In the genomic region with DNA sequence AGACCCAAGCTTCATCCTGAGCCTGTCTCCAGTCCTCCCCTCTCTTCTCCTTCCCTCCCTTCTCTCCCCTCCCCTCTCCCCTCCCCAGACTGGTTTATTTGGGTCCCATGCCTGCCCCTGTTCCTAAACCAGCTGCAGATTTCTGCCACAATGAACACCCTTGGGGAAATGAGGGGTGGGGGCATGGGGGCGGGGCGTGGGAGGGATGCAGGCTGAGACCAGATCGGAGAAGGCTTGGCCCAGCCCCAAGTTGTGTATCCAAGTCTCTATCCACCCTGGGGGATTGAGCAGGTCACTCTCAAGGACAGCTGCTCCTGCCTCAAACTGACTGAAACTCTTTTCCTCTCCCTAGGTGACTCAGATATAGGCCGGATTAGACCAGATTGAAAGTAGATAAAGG, we compare ENCODE assay signal across 27 mouse cellular contexts. TPM values are rescaled to one million over a fixed set of nuclear protein-coding genes. Genes with fewer than 3 reads are reported as not detected.
DNase-seq lines count a peak whose midpoint lies in the region; ATAC-seq and TF ChIP-seq lines count a peak whose summit lies in the region.
"Had no signal": no experiment of that assay in that cellular context is flagged by ENCODE, and none has a peak within 500 bp of the region (broad histone marks: within the 10 kb centered on the region; RNA-seq: fewer than 3 reads in every experiment).

No protein-coding gene starts in this region.

- H3K4me3 ChIP-seq in hindbrain, postnatal 0 days (ENCODE audit: low read length), result no peak overlapping the region
- H3K4me3 ChIP-seq in hindbrain, embryonic 11.5 days (ENCODE audit: low read depth, low read length), result no peak overlapping the region
- H3K4me3 ChIP-seq in neural tube, embryonic 13.5 days, result no peak overlapping the region
- no peak overlapping the region for H3K4me3 ChIP-seq in neural tube, embryonic 15.5 days (replicated peaks)
- no peak overlapping the region for H3K4me3 ChIP-seq in embryonic facial prominence, embryonic 14.5 days (ENCODE audit: low read depth, low read length)
- H3K4me3 ChIP-seq: embryonic facial prominence, embryonic 15.5 days; midbrain, embryonic 12.5 days; myocyte had no signal

- no peaks in the 10 kb centered on the region for H3K9me3 ChIP-seq in hindbrain, postnatal 0 days (ENCODE audit: low read length)
- no peaks in the 10 kb centered on the region for H3K9me3 ChIP-seq in hindbrain, embryonic 11.5 days (ENCODE audit: control insufficient read depth, low read length)
- H3K9me3 ChIP-seq in neural tube, embryonic 13.5 days, result no peaks in the 10 kb centered on the region
- no peaks in the 10 kb centered on the region for H3K9me3 ChIP-seq in neural tube, embryonic 15.5 days (replicated peaks)
- H3K9me3 ChIP-seq in embryonic facial prominence, embryonic 14.5 days (ENCODE audit: control insufficient read depth, low read length), result no peaks in the 10 kb centered on the region
- H3K9me3 ChIP-seq: embryonic facial prominence, embryonic 15.5 days; midbrain, embryonic 12.5 days had no signal

- H3K27ac ChIP-seq in hindbrain, postnatal 0 days, result no peak overlapping the region
- H3K27ac ChIP-seq in hindbrain, embryonic 11.5 days (ENCODE audit: low read depth, low read length), result no peak overlapping the region
- H3K27ac ChIP-seq in neural tube, embryonic 13.5 days (replicated peaks), result no peak overlapping the region; the same call in 1 of the 2 replicates
- no peak overlapping the region for H3K27ac ChIP-seq in neural tube, embryonic 15.5 days (replicated peaks)
- no peak overlapping the region for H3K27ac ChIP-seq in embryonic facial prominence, embryonic 14.5 days (replicated peaks; ENCODE audit: low read depth, low read length)
- H3K27ac ChIP-seq: embryonic facial prominence, embryonic 15.5 days; midbrain, embryonic 12.5 days had no signal

- ATAC-seq in hindbrain, postnatal 0 days, result 0 out of 2 replicates have a peak, but pooled peaks have one; percentile 49
- no peak for ATAC-seq in hindbrain, embryonic 11.5 days (ENCODE audit: low FRiP score)
- no peak for ATAC-seq in neural tube, embryonic 13.5 days (ENCODE audit: low read depth)
- no peak for ATAC-seq in neural tube, embryonic 15.5 days (ENCODE audit: low FRiP score)
- ATAC-seq in embryonic facial prominence, embryonic 14.5 days (ENCODE audit: low read depth), result no peak
- ATAC-seq: lung, postnatal 0 days had no signal

- no peaks in the 10 kb centered on the region for H3K4me1 ChIP-seq in hindbrain, postnatal 0 days (ENCODE audit: insufficient read depth, low read length)
- H3K4me1 ChIP-seq in hindbrain, embryonic 11.5 days (replicated peaks; ENCODE audit: control insufficient read depth, insufficient read depth, low read length), result no peaks in the 10 kb centered on the region; the same call in 1 of the 2 replicates
- H3K4me1 ChIP-seq in neural tube, embryonic 13.5 days (replicated peaks), result peaks cover 16% of the 10 kb centered on the region
- H3K4me1 ChIP-seq in neural tube, embryonic 15.5 days, result peaks cover 10% of the 10 kb centered on the region
- peaks cover 4% of the 10 kb centered on the region; the same call in 1 of the 2 replicates for H3K4me1 ChIP-seq in embryonic facial prominence, embryonic 14.5 days (ENCODE audit: control insufficient read depth, insufficient read depth, low read length)

- no peak for TF ChIP-seq CTCF in hindbrain, postnatal 0 days (IDR thresholded peaks at IDR 0.05; ENCODE audit: low read depth)

- no peaks in the 10 kb centered on the region for H3K27me3 ChIP-seq in hindbrain, postnatal 0 days (ENCODE audit: insufficient read depth, low read length)
- peaks cover 7% of the 10 kb centered on the region; the same call in 1 of the 2 replicates for H3K27me3 ChIP-seq in hindbrain, embryonic 11.5 days (ENCODE audit: control insufficient read depth, insufficient read depth, low read length)
- peaks cover 15% of the 10 kb centered on the region for H3K27me3 ChIP-seq in neural tube, embryonic 13.5 days
- H3K27me3 ChIP-seq in neural tube, embryonic 15.5 days (replicated peaks), result 0 out of 2 replicates have a peak, but pooled peaks cover 11% of the 10 kb centered on the region
- no peaks in the 10 kb centered on the region for H3K27me3 ChIP-seq in embryonic facial prominence, embryonic 14.5 days (replicated peaks; ENCODE audit: control insufficient read depth, insufficient read depth, low read length)
- H3K27me3 ChIP-seq: embryonic facial prominence, embryonic 15.5 days had no signal

- WGBS in hindbrain, postnatal 0 days, result 20% methylated on average over 4 of the region's 4 CpGs
- whole genome bisulfite sequencing in hindbrain, embryonic 11.5 days, result 28% methylated on average over 4 of the region's 4 CpGs
- WGBS in neural tube, embryonic 13.5 days, result 23% methylated on average over 4 of the region's 4 CpGs
- 24% methylated on average over 4 of the region's 4 CpGs for WGBS in neural tube, embryonic 15.5 days
- 22% methylated on average over 4 of the region's 4 CpGs for WGBS in embryonic facial prominence, embryonic 14.5 days

- H3K9ac ChIP-seq in hindbrain, postnatal 0 days (replicated peaks; ENCODE audit: low read length), result no peak overlapping the region
- H3K9ac ChIP-seq in hindbrain, embryonic 11.5 days (ENCODE audit: low read depth, low read length), result no peak overlapping the region
- H3K9ac ChIP-seq in neural tube, embryonic 13.5 days, result peak overlapping the region; percentile 41; the same call in 1 of the 2 replicates
- H3K9ac ChIP-seq in neural tube, embryonic 15.5 days (replicated peaks), result no peak overlapping the region
- H3K9ac ChIP-seq in embryonic facial prominence, embryonic 14.5 days (ENCODE audit: low read depth, low read length), result no peak overlapping the region; the same call in 1 of the 2 replicates
- H3K9ac ChIP-seq: embryonic facial prominence, embryonic 15.5 days; midbrain, embryonic 12.5 days had no signal

- DNase-seq in cerebellum, postnatal 10 days, result peak; percentile 43 to 46
- no peak for DNase-seq in cerebellum, postnatal 25 days
- peak; percentile 69 for DNase-seq in hindbrain, postnatal 0 days (ENCODE audit: low spot score)
- DNase-seq in hindbrain, embryonic 11.5 days (ENCODE audit: low spot score), result no peak
- DNase-seq in embryonic facial prominence, embryonic 14.5 days (ENCODE audit: low spot score), result peak; percentile 56
- no peak for DNase-seq in lung, adult 18-20 months
- DNase-seq: adrenal gland, adult 2 months; cerebellum, adult 11-12 months; cerebellum, postnatal 14 days; kidney, adult 18-20 months; kidney, postnatal 4 days had no signal

- no peaks in the 10 kb centered on the region for H3K36me3 ChIP-seq in hindbrain, postnatal 0 days (ENCODE audit: insufficient read depth, low read length)
- H3K36me3 ChIP-seq in hindbrain, embryonic 11.5 days (ENCODE audit: control insufficient read depth, insufficient read depth, low read length), result no peaks in the 10 kb centered on the region
- no peaks in the 10 kb centered on the region for H3K36me3 ChIP-seq in neural tube, embryonic 13.5 days
- H3K36me3 ChIP-seq in neural tube, embryonic 15.5 days, result no peaks in the 10 kb centered on the region
- no peaks in the 10 kb centered on the region for H3K36me3 ChIP-seq in embryonic facial prominence, embryonic 14.5 days (ENCODE audit: control insufficient read depth, insufficient read depth, low read length)
- H3K36me3 ChIP-seq: embryonic facial prominence, embryonic 15.5 days; midbrain, embryonic 12.5 days had no signal

- H3K4me2 ChIP-seq in hindbrain, postnatal 0 days (ENCODE audit: low read depth, low read length), result no peak overlapping the region
- no peak overlapping the region for H3K4me2 ChIP-seq in hindbrain, embryonic 11.5 days (replicated peaks; ENCODE audit: low read depth, low read length)
- H3K4me2 ChIP-seq in neural tube, embryonic 13.5 days, result no peak overlapping the region
- H3K4me2 ChIP-seq in neural tube, embryonic 15.5 days, result no peak overlapping the region
- no peak overlapping the region for H3K4me2 ChIP-seq in embryonic facial prominence, embryonic 14.5 days (ENCODE audit: low read depth, low read length)
- H3K4me2 ChIP-seq: embryonic facial prominence, embryonic 15.5 days; midbrain, embryonic 12.5 days had no signal

RNA-seq across cellular contexts. Expression of gene Nags, which starts 10.8 kb away (rescaled TPM):
- total RNA-seq in hindbrain, postnatal 0 days (2014; rRNA removed), result not detected in 2 replicates
- polyA plus RNA-seq in hindbrain, postnatal 0 days (2015; fragmentation: Nextera tagmentation; extraction: Ambion mirVana), result 0.09 and 0.14 TPM in 2 replicates
- polyA plus RNA-seq in hindbrain, embryonic 11.5 days (2014; fragmentation: Nextera tagmentation; extraction: Ambion mirVana), result 0.14 TPM in 1 of 2 replicates, not detected in the other
- not detected in 2 replicates for polyA plus RNA-seq in neural tube, embryonic 13.5 days (2015; fragmentation: Nextera tagmentation; extraction: Ambion mirVana)
- 0.10 TPM in 1 of 2 replicates, not detected in the other for polyA plus RNA-seq in neural tube, embryonic 15.5 days (2015; fragmentation: Nextera tagmentation; extraction: Ambion mirVana)
- polyA plus RNA-seq in embryonic facial prominence, embryonic 14.5 days (2014; fragmentation: Nextera tagmentation; extraction: Ambion mirVana), result 0.28 and 0.49 TPM in 2 replicates
- total RNA-seq: heart, postnatal 25 days; left cerebral cortex, adult 18-20 months; left cerebral cortex, postnatal 36 days had no signal
- polyA plus RNA-seq: heart, embryonic 14.5 days; midbrain, embryonic 12.5 days; myocyte; neural tube, embryonic 14.5 days had no signal

RNA-seq across cellular contexts. Expression of gene Tmem101, which starts 21.7 kb away (rescaled TPM):
- total RNA-seq in hindbrain, postnatal 0 days (2014; rRNA removed), result 37.4 and 45.4 TPM in 2 replicates
- 40.6 and 42.5 TPM in 2 replicates for polyA plus RNA-seq in hindbrain, postnatal 0 days (2015; fragmentation: Nextera tagmentation; extraction: Ambion mirVana)
- polyA plus RNA-seq in hindbrain, embryonic 11.5 days (2014; fragmentation: Nextera tagmentation; extraction: Ambion mirVana), result 33.2 and 34.4 TPM in 2 replicates
- polyA plus RNA-seq in neural tube, embryonic 13.5 days (2015; fragmentation: Nextera tagmentation; extraction: Ambion mirVana), result 32.4 and 40.4 TPM in 2 replicates
- 41.2 and 41.5 TPM in 2 replicates for polyA plus RNA-seq in neural tube, embryonic 15.5 days (2015; fragmentation: Nextera tagmentation; extraction: Ambion mirVana)
- 30.0 and 31.1 TPM in 2 replicates for polyA plus RNA-seq in embryonic facial prominence, embryonic 14.5 days (2014; fragmentation: Nextera tagmentation; extraction: Ambion mirVana)

RNA-seq across cellular contexts. Expression of gene Pyy, which starts 26.9 kb away (rescaled TPM):
- 25.8 and 42.9 TPM in 2 replicates for total RNA-seq in hindbrain, postnatal 0 days (2014; rRNA removed)
- 5.7 and 9.5 TPM in 2 replicates for polyA plus RNA-seq in hindbrain, postnatal 0 days (2015; fragmentation: Nextera tagmentation; extraction: Ambion mirVana)
- polyA plus RNA-seq in hindbrain, embryonic 11.5 days (2014; fragmentation: Nextera tagmentation; extraction: Ambion mirVana), result 1.7 and 2.7 TPM in 2 replicates
- polyA plus RNA-seq in neural tube, embryonic 13.5 days (2015; fragmentation: Nextera tagmentation; extraction: Ambion mirVana), result not detected in 2 replicates
- polyA plus RNA-seq in neural tube, embryonic 15.5 days (2015; fragmentation: Nextera tagmentation; extraction: Ambion mirVana), result 1.0 and 7.8 TPM in 2 replicates
- 0.58 and 0.90 TPM in 2 replicates for polyA plus RNA-seq in embryonic facial prominence, embryonic 14.5 days (2014; fragmentation: Nextera tagmentation; extraction: Ambion mirVana)
- total RNA-seq: adrenal gland, adult 2 months; gastrocnemius, postnatal 4 days; heart, adult 8-10 months; heart, postnatal 25 days; left cerebral cortex, adult 18-20 months; left cerebral cortex, postnatal 36 days; liver, adult 2 months had no signal
- polyA plus RNA-seq: adrenal gland, adult 2 months; embryonic facial prominence, embryonic 15.5 days; heart, embryonic 14.5 days; kidney, embryonic 16.5 days; lung, postnatal 0 days; midbrain, embryonic 12.5 days; myocyte; neural tube, embryonic 14.5 days had no signal

RNA-seq across cellular contexts. Expression of gene Ppy, which starts 33.4 kb away (rescaled TPM):
- total RNA-seq in hindbrain, postnatal 0 days (2014; rRNA removed), result not detected in 2 replicates
- polyA plus RNA-seq in hindbrain, postnatal 0 days (2015; fragmentation: Nextera tagmentation; extraction: Ambion mirVana), result not detected in 2 replicates
- polyA plus RNA-seq in hindbrain, embryonic 11.5 days (2014; fragmentation: Nextera tagmentation; extraction: Ambion mirVana), result not detected in 2 replicates
- polyA plus RNA-seq in neural tube, embryonic 13.5 days (2015; fragmentation: Nextera tagmentation; extraction: Ambion mirVana), result not detected in 2 replicates
- polyA plus RNA-seq in neural tube, embryonic 15.5 days (2015; fragmentation: Nextera tagmentation; extraction: Ambion mirVana), result 0.36 TPM in 1 of 2 replicates, not detected in the other
- polyA plus RNA-seq in embryonic facial prominence, embryonic 14.5 days (2014; fragmentation: Nextera tagmentation; extraction: Ambion mirVana), result not detected in 2 replicates
- total RNA-seq: adrenal gland, adult 2 months; gastrocnemius, postnatal 4 days; heart, adult 8-10 months; heart, postnatal 25 days; left cerebral cortex, adult 18-20 months; left cerebral cortex, postnatal 36 days; liver, adult 2 months had no signal
- polyA plus RNA-seq: adrenal gland, adult 2 months; embryonic facial prominence, embryonic 15.5 days; heart, embryonic 14.5 days; kidney, embryonic 16.5 days; liver, adult 2 months; midbrain, embryonic 12.5 days; myocyte; neural tube, embryonic 14.5 days; small intestine, adult 2 months had no signal

RNA-seq across cellular contexts. Expression of gene Mpp2, which starts 46.2 kb away (rescaled TPM):
- total RNA-seq in hindbrain, postnatal 0 days (2014; rRNA removed), result 49.0 and 49.9 TPM in 2 replicates
- 25.5 and 26.0 TPM in 2 replicates for polyA plus RNA-seq in hindbrain, postnatal 0 days (2015; fragmentation: Nextera tagmentation; extraction: Ambion mirVana)
- polyA plus RNA-seq in hindbrain, embryonic 11.5 days (2014; fragmentation: Nextera tagmentation; extraction: Ambion mirVana), result 9.8 and 11.7 TPM in 2 replicates
- polyA plus RNA-seq in neural tube, embryonic 13.5 days (2015; fragmentation: Nextera tagmentation; extraction: Ambion mirVana), result 25.8 and 26.5 TPM in 2 replicates
- polyA plus RNA-seq in neural tube, embryonic 15.5 days (2015; fragmentation: Nextera tagmentation; extraction: Ambion mirVana), result 30.4 and 31.8 TPM in 2 replicates
- polyA plus RNA-seq in embryonic facial prominence, embryonic 14.5 days (2014; fragmentation: Nextera tagmentation; extraction: Ambion mirVana), result 7.6 and 8.4 TPM in 2 replicates

Comparison
In these comparisons a context has a peak if more than half of its experiments do, and no peak if none do; other contexts are left out.
1. DNase-seq: peak in cerebellum, postnatal 10 days (2 of 2), hindbrain, postnatal 0 days (single experiment) and embryonic facial prominence, embryonic 14.5 days (single experiment); none in cerebellum, postnatal 25 days (0 of 2), hindbrain, embryonic 11.5 days (single experiment) and lung, adult 18-20 months (0 of 2).